Mouse (Mus musculus) right cerebral cortex, postnatal 25 days (tissue): Measurements from ENCODE around the gene Igsf23.
A peak's percentile ranks its signal among the peaks of the same experiment; 100 is the strongest.
"Not testable (repeated sequence)": the region's sequence is repeated elsewhere in the genome, so short reads cannot be mapped to it uniquely, and the experiment has no call there.

ENCODE experiments used
- DNase-seq: peaks from one replicate; pipeline ENCODE4 v3.0.0; 2022

Gene Igsf23

DNA sequence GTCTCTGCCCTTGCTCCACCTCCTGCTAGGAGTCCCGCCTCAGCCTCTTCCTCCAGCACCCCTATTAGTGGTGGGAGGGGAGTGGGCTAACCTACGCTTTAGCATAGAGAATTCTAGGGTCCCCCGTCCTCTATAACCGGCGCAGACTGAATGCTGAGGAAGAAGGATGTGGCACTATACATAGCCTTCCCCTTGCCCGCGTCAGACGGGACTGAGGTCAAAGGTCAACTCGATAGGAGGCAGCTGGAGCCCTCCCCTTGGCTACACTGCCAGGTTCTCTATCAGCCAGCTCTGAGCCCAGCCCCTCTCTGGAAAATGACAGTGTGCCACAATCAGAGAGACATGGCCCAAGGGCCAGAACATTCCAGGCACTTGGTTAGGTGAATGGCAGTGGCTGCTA lies at the start of gene Igsf23:
Gene Igsf23 (minus strand): TSS at position 168 of the 400 bp plus-strand sequence.
- no peak for DNase-seq

DNA sequence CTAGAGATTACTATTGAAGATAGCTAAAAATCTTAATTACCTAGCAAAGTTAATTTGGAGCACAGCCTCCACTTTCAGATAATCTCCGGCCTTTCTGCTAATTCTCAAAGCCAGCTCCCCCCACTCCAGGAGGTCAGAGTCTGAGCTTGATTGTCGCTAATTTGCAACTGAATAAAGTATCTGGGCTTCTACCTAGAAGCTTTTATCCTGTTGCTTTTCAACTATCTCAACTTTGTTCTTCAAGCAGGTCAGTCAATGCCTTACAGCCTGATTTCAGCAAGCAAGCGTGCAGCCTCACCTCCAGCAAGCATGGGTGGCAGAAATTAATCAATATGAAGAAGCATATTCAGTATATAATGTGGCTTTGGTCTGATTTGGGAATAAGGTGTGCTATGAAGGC lies 46.2 kb upstream of the Igsf23 start:
- DNase-seq: not testable (repeated sequence)

DNA sequence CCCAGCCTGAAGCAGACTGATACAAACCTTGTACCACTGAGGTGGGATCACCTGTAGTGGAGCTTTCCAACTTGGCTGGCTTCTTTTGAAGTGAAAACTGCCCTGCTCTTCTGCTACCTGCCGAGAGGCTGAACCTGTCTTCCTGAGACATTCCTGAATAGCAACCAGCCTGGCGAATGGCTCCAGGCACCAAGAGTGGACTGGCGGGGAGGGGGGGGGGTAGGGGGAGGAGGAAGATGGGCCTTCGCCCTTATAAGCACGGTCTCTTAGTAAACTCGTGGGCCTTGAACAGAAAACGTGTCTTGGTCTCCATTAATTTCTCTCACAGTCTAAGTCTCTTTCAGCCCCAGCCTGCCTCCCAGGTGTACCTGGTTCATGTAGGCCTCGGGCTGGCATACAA lies 40.6 kb upstream of the Igsf23 start, which contains the start of gene Nlrp9b:
Gene Nlrp9b (plus strand): TSS at position 301 of the 400 bp plus-strand sequence.
- DNase-seq: not testable (repeated sequence)

DNA sequence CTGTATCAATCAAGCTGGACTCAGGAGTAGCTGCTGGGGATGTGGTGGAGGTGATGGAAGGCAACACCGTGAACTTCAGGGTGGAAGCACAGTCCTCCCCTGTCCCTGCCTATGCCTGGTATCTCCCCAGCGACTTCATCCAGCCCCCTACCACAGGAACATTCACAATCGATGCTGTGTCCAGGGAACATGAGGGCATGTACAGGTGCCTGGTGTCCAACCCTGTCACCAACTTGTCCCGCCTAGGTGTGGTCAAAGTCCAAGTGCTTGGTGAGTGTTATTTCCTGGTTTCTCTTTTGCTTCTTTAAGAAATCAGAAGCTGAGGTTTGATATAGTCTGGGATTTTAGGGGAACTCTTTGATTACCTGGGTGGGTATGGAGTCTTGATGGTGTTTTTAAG lies 21.0 kb upstream of the Igsf23 start:
- DNase-seq: no peak

DNA sequence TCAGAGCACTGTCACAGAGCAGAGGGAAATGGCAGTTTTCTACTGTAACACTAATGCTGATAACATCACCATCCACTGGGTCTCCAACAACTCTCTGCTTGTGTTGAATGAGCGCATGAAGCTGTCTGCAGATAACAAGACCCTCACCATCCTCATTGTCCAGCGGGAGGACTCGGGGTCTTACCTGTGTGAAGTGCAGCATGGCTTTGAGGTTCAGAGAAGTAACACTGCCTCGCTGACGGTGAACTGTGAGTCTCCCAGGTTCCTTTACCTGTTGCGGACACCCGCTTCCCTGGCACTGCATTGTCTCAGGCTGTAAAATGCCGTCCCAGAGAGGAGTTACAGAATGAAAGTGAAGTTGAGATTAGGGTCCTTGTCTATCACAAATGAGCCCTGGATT lies 19.6 kb upstream of the Igsf23 start:
- DNase-seq: no peak

DNA sequence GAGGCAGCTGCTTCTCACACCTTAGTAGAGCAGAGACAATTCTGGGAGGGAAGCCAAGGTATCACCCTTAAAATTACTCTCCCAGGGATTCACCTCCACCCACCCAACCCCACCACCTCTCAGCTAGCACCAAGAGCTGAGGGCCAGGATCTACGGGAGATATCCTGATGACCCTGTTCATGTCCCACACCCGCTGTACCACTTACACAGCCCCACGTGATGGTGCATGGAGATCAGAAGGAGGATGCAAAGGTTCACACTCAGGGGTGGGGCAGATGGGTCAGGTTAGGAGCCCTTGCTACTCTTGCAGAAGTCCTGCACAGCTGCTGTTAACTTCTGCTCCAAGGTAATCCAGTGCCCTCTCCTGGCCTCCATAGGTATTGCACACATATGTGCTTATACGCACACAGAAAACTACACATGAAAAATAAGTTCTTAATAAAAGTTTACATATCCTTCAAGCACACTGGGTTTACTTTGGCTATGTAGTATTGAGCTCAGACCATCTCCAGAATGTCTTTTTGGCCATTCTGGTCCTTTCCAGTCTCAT lies 19.1 kb upstream of the Igsf23 start:
- no peak for DNase-seq

DNA sequence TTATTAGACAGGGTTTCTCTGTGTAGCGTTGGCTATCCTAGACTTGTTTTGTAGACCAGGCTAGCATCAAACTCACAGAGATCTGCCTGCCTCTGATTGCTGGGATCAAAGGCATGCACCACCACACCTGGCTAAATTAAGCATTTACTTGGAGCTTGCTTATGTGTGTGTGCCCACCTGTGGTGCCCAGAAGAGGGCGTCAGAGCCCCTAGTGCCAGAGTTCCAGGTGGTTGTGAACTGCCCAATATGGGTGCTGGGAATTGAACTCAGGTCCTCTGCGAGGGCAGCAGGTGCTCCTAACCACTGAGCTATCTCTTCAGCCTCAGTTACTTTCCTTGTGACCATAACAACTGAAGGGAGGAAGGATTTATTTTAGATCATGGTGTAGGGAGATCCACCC lies 18.6 kb upstream of the Igsf23 start:
- DNase-seq: no peak

DNA sequence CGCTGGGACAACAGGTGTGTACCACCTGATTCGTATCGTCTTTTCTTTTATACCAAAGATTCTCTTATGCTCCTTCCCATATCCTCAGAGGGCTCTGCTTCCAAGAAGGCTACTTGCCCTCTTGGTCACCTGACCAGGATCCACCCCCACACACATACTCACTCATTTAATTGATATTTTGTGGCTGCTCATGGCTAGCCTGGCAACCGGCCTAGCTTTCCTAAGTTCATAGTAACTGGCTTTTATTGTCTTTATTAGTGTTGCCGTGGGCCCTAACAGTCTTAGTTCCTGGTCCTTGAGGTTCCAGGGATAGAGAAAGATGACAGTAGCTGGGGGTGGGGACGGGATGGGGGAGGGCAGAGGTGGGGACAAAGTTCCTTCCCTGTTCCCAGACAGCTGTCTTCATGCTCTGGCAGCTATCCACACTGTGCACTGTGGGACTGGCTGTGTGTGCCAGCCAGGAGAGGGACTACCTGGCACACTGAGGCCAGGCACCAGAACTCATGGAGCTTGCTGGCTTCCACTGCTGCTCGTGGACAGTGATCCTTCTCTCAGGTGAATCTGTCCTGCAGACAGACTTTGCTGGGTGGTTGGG lies 14.5 kb upstream of the Igsf23 start, which contains the start of gene Ceacam20:
Gene Ceacam20 (plus strand): TSS at position 428 of the 595 bp plus-strand sequence.
- DNase-seq: no peak

DNA sequence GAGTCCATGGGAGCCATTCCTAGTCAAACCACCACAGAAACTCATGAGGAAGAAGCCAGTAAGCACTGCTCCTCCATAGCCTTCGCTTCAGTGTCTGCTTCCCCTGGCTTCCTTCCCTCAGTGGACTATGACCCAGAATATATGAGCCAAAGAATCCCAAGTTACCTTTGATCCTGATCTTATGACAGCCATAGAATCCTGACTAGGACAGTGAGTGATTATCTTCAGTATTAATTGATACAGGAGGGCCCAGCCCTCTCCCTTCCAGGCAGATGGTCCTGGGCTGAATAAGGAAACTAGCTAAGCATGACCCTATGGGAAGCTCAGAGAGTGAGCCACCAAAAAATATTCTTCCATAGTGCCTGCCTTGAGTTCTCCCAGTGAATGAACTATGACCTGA lies 11.9 kb upstream of the Igsf23 start:
- DNase-seq: no peak

DNA sequence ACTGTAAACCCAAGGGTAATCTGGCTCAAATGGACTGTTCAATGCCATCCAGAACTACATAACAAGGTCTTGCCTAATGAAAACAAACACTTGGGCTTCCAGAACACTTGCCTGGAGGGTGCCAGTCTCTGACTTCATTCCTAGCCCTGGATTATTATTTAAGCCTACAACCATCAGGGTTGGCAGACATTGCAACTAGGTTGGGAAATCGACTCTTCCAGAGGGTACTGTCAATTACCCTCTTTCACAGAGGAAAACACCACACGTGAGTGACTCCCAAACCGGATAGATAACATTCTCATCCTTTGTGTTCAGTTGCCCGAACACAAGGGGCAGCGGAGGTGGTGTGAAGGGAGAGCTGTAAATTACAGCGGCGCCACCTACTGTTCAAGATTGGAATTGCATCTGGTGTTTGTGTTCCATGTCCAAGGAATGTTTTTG lies 5.8 kb upstream of the Igsf23 start:
- DNase-seq: peak; percentile 77

DNA sequence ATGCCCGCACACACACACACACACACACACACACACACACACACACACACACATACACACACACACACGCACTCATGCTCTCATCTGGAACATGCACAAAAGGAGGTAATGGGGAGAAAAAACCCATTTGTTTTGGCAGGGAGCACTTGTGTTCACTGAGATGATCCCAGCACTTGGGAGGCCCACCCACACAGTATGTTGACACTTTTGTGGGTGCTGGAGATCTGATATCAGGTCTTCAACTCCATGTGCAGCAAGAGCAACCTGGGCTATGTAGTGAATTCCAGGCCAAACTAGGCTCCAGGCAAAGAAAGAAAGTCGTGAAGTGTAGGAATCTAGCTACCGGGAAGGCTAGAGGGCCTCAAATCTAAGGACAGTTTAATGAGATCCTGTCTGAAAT lies 5.3 kb upstream of the Igsf23 start:
- DNase-seq: no peak

DNA sequence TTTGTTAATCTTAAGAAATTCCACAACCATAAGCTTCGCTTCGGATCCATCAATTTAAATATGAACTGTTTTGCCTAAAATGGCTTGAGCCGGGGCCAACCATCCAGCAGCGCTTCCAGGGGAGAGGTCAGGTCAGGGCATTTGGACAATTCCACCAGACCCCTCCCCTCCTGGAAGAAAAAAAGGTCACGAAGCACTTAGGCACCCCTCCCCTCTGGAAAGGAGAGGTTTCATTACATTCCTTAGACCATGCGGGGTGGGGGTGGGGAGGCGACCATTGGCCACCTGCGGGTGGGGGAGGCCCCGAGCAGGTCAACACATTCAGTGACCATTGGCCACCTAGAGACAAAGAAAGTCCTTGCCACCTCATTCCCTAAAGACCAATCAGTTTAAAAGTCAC lies 2.5 kb upstream of the Igsf23 start:
- DNase-seq: no peak

DNA sequence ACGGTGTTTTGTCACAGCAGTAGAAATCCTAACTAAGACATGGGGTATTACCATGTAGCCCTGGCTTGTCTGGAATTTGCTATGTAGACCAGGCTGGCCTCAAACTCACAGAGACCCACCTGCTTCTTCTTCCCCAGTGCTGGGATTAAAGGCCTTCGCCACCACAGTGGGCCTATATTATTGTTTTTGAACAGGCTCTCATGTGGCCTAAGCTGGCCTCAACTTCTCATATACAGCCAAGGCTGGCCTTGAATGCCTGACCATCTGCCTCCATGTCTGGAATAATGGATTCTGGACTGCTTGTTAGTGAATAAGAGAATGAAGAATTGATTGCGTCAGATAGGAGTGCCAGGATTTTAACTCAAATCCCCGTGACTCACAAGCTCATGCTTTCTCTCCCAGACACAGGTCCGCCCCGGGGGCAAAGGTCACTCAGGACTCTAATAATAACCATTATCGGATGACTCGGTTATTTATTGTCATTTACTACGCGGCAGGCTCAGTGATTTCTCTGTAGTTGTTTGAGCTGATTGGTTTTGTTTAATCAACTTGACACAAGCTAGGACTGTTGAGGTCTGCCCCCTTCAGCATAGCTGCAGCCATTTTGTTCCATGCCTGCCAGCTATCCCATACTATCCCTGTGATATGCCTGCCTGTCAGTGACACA lies 1.9 kb upstream of the Igsf23 start:
- no peak for DNase-seq

DNA sequence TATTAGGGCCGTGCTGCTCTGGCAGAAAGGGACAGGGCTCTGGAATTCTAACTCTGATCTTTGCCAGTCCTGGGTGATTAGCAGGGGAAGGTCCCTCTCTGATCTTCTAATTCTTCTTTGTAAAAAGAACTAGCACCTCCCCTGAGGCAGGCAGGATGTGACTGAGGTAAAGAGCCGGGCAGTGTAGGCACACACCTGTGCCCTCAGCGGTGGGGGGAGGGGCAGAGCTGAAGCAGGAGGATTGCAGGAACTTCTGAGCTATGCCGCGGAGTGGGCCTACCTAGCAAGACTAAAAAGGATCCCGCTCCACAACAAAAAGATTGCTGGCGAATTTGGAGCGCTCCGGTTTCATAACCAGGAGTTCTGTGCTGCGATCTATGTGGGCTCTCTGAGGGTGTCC lies 560 bp downstream of the Igsf23 start:
- no peak for DNase-seq

DNA sequence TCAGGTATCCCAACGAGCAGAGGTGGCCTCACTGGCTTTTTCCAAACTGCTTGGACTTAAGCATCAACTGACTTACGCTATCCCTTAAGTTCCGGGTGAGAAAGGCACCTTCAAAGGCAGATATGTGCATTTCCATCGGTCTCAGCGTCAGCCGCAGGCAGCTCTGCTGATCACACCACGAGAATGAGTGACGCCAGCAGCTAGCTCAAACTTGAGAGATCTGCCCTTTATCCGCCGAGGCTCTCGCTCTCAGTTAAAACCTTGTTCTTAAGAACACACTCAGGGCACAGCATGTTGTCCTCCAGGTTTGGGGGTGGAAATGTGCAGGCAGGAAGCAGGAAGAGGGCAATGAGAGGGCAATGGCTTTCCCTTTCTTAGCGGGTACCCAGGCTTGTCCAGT lies 1.6 kb downstream of the Igsf23 start:
- DNase-seq: no peak

DNA sequence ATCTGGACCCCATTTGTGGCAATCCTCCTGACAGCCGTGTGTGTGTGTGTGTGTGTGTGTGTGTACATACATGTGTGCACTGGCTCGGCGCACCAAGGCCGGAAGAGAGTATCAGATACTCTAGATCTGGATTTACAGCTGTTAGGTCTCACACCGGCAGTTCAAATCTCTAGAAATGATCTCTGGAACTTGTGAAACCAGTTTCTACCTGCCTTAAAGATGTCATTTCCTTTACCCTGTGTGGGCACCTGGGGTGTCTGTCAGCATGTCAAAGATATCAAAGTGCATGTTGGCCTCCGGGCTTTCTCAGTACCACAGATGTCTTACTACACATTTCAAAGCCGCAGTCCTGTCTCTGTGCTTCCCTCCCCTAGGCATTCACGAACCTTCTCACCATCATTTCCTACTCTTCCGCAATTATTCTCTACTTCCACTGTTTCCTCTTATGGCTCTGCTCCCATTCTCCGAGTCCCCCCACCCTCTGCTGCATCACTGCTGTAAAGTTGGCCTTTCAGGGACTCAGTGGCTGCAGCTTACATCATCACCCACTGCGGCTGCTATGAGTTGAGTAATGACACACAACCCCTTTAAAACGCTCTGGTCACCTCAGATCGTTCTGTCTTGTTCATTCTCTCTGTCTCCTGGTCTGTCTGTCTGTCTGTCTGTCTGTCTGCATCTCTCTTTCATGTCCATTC lies 4.6 kb downstream of the Igsf23 start:
- no peak for DNase-seq

DNA sequence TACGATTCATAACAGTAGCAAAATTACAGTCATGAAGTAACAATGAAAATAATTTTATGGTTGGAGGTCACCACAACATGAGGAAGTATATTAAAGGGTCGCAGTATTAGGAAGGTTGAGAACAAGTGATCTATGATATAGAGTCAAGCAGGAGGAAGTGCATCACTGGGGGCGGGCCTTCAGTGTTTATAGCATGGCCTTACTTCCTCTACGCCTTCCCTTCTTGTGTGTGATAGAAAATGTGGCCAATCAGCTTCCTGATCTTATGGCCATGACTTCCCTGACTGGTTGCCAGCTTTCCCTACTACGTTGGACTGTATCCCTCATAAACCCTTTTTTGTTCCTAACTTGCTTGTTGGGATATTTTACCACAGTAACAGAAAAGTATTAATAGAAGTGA lies 5.4 kb downstream of the Igsf23 start:
- DNase-seq: no peak

DNA sequence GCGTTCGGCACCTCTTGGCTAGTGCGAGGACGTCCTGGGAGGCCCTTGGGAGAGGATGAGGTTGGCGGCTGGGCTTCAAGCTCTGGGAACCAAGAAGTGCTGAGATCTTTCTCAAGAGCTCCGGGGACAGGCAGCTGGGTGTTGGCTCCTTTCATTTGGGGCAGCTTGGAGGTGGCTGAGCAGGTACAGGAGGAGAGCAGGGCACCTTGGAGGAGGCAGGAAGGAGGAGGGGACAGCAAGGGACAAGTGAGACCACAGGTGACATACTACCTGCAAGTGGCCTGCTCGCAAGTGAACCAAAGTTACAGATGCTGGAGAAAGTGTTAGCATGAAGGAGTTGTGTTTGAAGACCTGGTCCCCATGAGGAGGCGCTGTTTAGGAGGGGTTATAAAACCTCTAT lies 5.8 kb downstream of the Igsf23 start:
- no peak for DNase-seq

DNA sequence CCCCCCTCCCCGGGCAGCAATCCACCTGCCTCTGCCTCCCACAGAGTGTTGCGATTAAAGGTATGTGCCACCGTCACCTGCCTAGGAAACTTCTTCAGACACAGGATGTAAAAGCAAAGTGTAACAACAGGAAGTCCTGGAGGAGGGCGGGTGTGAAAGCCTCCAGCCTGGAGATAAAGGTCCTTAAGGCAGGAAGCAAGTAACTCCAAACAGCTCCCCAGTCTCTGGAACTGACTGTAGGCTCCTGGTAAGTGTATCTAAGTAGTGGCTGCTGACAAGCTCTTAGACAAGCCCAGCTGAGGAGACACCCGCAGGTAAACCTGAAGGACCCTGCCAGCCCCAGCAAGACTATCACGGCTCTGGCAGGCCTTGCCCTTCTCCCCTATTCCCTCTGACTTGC lies 10.3 kb downstream of the Igsf23 start:
- no peak for DNase-seq

DNA sequence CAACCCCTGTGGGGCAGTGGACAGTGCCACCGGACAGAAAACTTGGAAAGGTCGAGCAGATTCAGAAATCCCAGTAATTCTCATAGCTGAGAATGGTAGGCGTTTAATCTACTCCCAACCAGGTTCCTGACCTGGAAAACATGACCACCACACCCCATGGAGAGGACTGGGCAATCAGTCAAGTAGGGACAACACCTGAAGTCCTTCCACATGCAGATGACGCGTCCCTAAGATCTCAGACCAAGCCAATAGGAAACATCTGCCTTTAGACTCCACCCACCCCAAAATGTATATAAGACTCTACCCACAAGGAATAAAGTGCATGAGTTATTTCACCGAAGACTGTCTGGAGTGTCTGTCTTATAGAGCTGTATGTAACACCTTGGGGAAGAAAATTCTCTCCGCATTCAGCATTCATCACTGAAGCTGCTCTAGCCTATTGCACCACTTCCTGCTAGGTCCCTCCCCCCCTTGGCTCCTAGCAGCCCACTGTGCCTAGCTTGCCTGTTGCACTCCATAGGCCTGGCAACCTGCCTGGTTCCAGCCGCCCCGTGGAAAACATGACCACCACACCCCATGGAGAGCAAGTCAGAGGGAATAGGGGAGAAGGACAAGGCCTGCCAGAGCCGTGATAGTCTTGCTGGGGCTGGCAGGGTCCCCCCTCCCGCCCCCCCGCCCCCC lies 10.9 kb downstream of the Igsf23 start:
- no peak for DNase-seq

DNA sequence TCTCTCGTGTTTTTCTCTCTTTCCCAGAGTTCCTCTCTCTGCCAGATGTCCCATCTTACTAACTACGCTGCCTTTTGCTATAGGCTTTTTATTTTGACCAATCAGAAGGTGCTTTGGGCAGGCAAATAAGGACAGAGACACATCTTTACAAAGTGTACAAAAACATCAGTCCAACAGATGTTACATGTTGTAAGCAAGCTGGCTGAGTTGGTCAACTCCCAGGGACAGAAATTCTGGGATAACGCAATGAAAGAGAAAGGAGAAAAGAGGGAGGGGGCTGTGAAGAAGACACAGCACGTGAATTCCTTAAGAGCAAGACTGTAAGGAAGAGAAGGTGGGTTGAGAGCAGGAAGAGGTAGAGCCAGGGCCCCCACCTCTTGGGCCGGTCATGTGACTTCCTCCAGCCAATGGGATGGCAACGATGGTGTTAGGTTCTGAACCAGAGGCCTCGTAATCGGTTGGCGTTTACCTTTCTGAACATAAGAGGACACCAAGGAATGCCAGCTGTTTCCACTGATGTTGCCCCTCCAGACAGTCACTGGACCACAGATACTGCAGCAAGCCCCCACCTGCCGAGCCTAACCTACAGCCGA lies 13.2 kb downstream of the Igsf23 start:
- DNase-seq: no peak

DNA sequence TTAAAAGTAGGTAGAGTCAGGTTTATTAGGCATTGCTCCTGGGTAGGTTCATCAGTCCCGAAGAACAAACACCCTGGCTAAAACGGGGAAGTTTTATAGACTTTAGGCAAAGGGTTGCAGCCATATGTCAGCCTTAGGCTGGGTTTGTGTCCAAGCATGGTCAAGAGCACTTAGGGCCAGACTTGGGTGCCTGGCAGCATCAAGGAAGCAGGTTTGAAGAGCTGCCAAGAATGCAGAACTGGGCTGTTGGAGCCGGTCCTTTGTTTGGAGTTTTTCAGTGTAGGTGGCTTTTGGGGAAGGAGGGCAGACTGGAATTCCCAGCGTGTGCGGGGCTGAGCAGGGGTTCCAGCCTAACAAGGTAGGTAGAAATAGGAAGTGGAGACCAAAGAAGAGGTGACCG lies 14.6 kb downstream of the Igsf23 start:
- no peak for DNase-seq

DNA sequence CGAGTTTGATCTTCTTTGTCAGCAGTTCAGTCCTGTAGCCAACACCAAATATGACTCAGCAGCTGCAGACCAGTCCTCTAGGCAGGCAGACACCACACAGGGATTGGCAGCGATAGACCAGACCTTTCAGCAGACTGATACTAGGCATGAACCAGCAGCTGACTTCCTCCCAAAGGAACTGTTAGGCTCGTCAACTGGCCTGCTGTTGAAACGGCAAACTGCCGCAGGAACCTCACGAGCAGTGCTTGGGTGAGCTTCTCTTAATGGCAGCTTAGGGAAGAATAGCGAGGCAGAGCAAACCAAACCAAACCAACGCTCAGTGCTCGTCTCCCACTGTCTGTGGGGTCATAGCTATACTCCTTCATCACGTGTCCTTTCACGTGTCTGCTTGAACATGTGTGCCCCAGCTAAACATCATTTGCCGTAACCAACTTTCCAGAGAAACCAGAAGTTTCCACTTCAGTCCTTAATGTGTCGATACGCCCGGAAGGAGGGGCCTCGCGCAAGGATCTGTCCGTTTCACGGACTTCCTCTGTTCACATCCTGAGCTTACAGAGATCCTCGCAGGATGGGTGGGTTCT lies 15.3 kb downstream of the Igsf23 start:
- DNase-seq: no peak
